Mouse (Mus musculus) retina, postnatal 1 day (tissue): ENCODE data around the gene Ndufaf1.
"Not testable (repeated sequence)": the region's sequence is repeated elsewhere in the genome, so short reads cannot be mapped to it uniquely, and the experiment has no call there.

Source experiments
- DNase-seq: peaks from one replicate; pipeline ENCODE4 v3.0.0-alpha.2; 2012

Gene Ndufaf1

GRCm38 (mm10) chr2:119662220-119663182, at the start of gene Ndufaf1:
TSS of gene Ndufaf1 (minus strand) at chr2:119662827.
- peak; percentile 88 for DNase-seq

DNA sequence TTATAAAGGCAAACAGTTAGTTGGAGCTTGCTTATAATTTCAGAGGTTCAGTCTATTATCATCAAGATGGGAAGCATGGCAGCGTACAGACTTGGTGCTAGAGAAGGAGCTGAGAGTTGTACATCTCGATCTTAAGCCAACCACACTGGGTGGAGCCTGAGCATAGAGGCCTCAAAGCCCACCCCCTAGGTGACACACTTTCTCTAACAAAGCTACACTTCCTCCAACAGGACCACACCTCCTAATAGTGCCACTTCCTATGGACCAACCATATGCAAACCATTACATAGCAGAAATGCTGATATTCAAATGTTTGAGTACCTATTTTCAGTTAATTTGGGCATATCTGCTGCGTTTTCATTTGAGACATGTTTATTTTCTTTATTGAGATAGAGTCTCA, 47.4 kb upstream of the Ndufaf1 start:
- no peak for DNase-seq

DNA sequence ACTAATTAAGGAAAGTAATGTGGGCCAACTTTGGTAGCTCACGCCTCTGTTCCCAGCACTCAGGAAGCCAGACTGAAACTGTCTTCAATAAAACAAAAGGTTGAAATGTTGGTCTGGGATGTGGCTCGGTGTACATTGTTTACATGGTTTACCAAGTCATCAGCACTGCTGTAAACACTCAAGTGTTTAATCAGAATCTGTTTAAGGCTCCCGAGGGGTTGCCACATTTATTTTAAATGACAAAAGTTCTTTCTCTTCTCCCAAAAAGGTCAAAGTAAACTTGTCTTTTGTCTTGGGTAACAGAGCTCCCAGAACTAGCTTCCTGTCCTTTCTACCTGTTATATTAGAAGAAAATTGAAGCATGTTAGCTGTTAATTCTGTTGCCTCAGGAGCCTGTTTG, 45.0 kb upstream of the Ndufaf1 start:
- no peak for DNase-seq

- no peak for DNase-seq
Measured at GRCm38 (mm10) chr2:119703171-119703570, 40.5 kb upstream of the Ndufaf1 start.

GRCm38 (mm10) chr2:119699962-119700361, 37.3 kb upstream of the Ndufaf1 start:
- no peak for DNase-seq

- DNase-seq = no peak
Measured at GRCm38 (mm10) chr2:119698472-119698871, 35.8 kb upstream of the Ndufaf1 start.

GRCm38 (mm10) chr2:119696111-119696510, 33.5 kb upstream of the Ndufaf1 start:
- no peak for DNase-seq

DNA sequence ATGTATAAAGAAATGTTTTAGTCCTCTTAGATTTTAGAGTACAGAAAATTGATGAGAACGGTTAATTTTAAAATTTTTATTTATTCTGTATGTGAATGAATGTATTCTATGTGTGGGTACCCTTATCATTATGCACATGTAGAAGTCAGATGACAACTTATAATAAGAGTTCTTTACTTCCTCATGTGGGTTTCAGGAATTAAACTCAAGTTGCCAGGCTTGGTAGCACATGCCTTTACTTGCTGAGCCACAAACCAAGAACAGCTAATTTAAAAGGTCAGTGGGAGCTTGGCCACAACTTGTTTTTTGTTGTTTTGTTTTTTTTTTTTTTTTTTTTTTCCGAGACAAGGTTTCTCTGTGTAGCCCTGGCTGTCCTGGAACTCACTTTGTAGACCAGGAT, 32.2 kb upstream of the Ndufaf1 start:
- no peak for DNase-seq

DNA sequence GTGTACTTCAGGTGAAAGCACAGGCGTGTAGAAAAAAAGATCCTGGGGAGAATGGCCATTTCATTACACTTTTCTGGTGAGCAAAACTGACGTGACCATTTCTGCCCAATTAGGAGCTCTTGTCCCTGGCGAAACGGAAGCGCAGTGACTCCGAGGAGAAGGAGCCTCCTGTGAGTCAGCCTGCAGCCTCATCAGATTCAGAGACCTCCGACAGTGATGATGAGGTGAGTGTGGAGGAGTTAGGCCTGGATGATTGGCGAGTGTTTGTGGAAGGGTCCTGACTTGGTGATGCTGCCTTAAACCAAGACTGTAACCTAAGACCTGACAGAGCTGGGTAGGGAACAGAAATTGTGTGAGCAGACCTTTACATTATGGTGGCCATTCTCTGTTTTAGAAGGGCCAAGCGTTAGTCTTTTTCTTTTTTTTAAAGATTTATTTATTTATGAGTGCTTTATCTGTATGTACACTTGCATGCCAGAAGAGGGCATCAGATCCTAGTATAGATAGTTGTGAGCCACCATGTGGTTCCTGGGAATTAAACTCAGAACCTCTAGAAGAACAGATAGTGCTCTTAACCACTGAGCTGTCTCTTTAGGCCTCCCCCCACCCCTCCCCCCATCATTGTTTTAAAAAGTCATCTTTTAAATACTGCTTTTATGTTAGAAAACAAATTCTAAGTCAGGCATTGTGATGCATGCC, 29.5 kb upstream of the Ndufaf1 start:
- peak; percentile 41 for DNase-seq

DNA sequence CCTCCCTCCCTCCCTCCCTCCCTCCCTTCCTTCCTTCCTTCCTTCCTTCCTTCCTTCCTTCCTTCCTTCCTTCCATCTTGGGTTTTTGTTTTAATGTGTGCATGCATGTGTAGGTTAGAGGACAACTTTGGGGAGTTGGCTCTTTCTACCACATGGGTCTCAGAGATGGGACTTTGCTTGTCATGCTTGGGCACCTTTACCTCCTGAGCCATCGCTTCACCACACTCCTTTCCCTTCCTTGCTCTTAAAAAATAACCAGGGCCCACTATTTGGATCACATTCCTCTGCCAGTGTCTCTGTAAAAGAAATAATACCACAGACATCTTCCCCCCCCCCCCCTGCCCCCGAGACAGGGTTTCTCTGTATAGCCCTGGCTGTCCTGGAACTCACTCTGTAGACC, 21.1 kb upstream of the Ndufaf1 start:
- no peak for DNase-seq

DNA sequence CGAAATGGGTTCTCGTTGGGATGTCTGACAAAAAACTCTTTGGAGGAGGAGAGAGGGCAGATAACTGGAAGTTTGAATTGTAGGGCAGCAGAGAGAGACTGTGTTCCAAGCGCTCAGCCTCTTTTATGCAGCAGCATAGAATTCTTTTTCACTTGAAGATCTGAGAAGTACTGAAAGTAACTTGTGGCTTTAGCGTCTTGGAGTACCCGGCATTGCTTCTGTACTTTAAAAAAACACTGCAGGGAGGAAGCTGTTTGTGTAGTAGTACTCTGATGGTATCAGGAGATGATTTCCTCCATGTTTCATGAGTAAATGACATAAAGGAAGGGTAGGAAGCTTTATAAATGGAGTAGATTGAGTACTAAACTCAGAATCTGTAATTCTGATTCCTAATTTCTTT, 13.2 kb upstream of the Ndufaf1 start:
- DNase-seq = no peak

- no peak for DNase-seq
Measured at GRCm38 (mm10) chr2:119675215-119675784, 12.7 kb upstream of the Ndufaf1 start.

DNA sequence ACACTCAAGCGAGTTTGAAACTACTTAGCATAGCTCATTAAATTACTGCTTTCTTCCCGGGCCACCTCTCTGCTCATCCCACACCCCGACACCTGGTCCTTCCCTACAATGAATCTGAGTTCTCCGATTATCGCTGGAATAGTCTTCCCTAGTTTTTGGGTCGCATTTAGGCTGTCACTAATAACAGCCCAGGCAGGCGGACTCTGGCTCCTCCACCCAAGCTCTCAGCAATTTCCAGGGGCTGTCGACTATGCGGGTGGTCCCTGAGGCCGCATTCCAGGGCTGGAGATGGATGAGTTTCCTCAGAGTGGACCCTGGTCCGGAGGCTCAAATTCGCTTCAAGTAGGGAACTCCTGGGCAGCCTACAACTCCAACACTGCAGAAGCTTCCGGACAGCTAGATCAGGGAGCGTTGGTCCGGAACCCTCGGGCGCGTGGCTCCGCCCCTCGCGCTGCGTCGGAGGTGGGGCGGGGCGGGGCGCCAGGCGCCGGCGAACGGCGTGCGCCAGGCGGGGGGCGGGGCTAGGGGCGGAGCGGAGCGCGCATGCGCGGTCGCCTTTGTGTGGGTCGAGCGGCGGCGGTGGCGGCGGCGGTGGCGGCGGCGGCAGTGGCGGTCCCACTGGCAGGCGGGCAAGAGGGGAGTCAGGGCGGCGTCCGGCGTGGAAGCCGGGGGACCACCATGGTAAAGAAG, 12.0 kb upstream of the Ndufaf1 start, which contains the start of gene Rtf1:
Gene Rtf1 (plus strand): TSS at position 544 of the 690 bp plus-strand sequence.
- DNase-seq = peak; percentile 92

- peak; percentile 63 for DNase-seq
Measured at GRCm38 (mm10) chr2:119669010-119669409, 6.4 kb upstream of the Ndufaf1 start.

DNA sequence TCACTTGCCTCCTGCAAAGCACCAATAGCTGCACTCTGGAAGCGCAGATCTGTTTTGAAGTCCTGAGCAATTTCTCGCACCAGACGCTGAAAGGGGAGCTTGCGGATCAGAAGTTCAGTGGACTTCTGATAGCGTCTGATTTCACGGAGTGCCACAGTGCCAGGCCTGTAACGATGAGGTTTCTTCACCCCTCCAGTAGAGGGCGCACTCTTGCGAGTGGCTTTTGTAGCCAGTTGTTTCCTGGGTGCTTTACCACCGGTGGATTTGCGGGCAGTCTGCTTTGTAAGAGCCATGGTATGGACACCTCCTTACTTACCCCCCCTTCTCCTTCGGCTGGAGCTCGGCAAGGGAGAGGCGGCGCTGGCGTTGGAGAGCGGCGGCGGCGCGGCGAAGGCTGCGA, 3.1 kb upstream of the Ndufaf1 start:
- not testable (repeated sequence) for DNase-seq

- DNase-seq = no peak
Measured at GRCm38 (mm10) chr2:119644254-119644653, 18.4 kb downstream of the Ndufaf1 start.

- no peak for DNase-seq
Measured at GRCm38 (mm10) chr2:119641214-119641912, 21.3 kb downstream of the Ndufaf1 start.

GRCm38 (mm10) chr2:119636781-119637180, 25.8 kb downstream of the Ndufaf1 start:
- peak; percentile 37 for DNase-seq

GRCm38 (mm10) chr2:119621302-119621701, 41.3 kb downstream of the Ndufaf1 start:
- DNase-seq = no peak

DNA sequence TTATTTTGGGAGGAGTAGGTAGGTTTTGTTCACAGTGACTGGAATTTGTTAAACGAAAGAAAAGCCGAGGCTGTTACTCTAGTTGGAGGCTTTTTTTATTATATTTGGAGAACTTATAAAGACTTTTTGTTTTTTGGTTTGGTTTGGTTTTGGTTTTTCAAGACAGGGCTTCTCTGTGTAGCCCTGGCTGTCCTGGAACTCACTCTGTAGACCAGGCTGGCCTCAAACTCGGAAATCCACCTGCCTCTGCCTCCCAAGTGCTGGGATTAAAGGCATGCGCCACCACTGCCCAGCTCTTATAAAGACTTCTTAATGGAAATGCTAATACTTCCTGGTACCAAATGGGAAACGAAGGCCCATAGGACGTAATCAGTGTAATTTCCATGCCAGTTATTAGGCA, 43.6 kb downstream of the Ndufaf1 start:
- not testable (repeated sequence) for DNase-seq

GRCm38 (mm10) chr2:119618199-119618982, 44.2 kb downstream of the Ndufaf1 start, which contains the start of the genes Nusap1 and Oip5:
TSS of gene Nusap1 (plus strand) at chr2:119618298.
TSS of gene Oip5 (minus strand) at chr2:119618469.
- peak; percentile 99 for DNase-seq
